Mouse (Mus musculus) heart, postnatal 0 days (tissue): ENCODE results near the gene Capn12.

Experiments used
- CTCF ChIP-seq: IDR thresholded peaks from 2 replicates; pipeline ENCODE4 v1.5.1; 2016; ENCODE audit warnings: antibody characterized with exemption, control low read depth, low read depth
- EP300 ChIP-seq: IDR thresholded peaks from 2 replicates; pipeline ENCODE4 v1.6.1; 2016; ENCODE audit warnings: antibody characterized with exemption, low read depth

DNA sequence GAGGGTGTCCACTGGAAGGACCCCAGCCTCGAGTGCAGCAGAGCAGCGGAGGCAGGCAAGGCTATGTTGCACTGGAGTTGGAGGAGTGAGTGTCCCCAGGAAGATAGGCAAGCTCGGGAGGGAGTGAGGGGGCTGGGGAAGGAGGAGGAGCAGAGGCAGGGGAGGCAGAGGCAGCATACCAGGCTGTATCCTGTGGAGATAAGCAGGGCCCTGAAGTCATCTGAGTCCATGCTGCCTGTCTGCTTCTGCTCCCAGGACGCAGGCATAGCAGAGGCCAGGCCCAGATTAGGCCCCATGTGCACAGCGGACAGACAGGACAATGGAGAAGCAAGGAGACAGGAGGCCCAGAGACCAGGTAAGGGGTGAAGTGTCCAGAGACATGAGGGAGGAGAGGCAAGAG is 13.7 kb downstream of the Capn12 start:
- TF ChIP-seq CTCF (no peak), EP300 (peak; percentile 43; the same call in 1 of the 2 replicates)
